Mouse (Mus musculus) B cell, adult 2 months (primary cell): ENCODE data around the gene S1pr4.

ENCODE experiments used
- DNase-seq, 2 experiments: peaks; one replicate each; pipeline ENCODE4 v3.0.0; 2022

S1pr4 gene

GRCm38 (mm10) chr10:81500032-81500431 lies at the start of gene S1pr4:
TSS of gene S1pr4 (minus strand) at chr10:81500132.
- no peak for DNase-seq

GRCm38 (mm10) chr10:81548944-81549343 lies 49.0 kb upstream of the S1pr4 start:
- DNase-seq = no peak

DNA sequence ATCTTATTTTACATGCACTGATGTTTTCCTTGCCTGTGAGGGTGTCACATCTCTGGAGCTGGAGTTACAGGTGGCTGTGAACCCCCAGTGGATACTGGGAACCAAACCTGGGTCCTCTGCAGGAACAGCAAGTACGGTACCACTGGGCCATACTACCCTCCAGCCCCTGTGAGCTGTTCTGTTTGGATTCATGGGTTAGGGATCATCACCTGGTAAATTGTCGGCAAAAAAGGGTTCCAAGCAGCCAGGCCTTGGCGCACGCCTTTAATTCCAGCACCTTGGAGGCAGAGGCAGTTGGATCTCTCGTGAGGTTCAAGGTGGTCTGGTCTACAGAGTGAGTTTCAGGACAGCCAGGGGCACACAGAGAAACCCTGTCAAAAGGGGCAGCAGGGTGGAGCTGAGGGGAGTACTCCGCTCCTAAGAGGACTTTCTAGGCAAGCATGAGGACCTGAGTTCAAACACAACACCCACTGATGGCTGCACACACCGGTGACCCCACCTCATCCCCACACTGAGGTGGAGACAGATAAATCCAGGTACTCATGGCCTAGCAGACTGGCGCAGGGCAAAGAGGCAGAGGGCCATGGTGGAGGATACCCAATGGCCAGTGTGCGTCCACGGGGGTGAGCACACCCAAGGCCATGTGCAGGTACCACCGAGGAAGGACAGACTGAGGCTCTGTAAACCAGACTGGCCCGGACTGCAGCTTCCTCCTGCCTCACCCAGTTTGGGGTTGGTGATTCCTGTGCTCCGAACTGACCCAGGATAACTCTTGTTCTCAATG lies 47.0 kb upstream of the S1pr4 start:
- no peak for DNase-seq

DNA sequence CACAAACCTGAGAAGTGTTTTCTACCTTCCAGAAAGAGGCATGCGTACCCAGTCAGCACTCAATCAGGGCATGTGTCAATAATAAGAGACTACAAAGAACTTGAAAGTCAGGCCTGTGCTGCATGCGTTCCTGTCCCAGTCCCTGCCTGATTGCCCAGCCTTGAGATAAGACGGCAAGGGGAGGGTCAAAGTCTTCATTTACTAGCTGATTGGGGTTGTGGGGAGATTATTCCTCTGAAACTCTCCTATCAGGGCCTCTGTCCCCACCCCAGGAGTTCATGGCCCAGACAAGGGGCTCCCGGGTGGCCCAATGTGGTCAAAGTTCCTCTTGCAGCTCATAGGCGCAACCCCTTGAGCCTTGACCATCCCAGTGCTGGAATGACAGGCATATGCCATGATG lies 46.4 kb upstream of the S1pr4 start:
- no peak for DNase-seq

DNA sequence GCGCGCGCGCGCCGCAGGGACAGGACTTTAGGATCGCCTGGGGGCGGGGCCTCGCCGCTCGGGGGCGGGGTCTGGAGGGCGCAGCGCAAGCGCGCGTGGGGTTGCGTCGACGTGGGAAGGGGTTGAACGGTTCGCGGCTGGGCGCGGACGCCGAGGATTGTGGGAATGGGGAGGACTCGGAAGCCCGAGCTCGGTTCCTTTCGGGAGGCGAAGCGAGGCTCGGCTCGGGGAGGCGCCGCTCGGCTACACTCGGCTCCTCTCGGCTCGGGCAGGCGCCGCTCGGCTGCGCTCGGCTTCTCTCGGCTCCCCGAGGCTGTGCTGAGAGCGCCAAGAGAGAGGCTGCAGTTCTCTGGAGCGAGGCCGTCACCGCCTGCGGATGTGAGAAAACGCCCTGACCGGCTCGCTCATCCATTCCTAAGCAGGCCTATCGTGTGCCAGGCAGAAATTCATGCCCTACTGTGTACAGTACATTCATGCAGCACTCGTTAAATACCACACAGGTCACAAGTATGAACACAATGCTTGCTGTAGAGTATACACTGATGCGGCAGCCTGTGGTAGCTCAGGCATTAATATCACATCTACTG lies 45.3 kb upstream of the S1pr4 start, which contains the start of gene Gna11:
Gene Gna11, minus strand, starts transcription at position 30 of the 587 bp plus-strand sequence.
- DNase-seq = peak; percentile 99

GRCm38 (mm10) chr10:81544296-81545160 lies 44.6 kb upstream of the S1pr4 start:
- no peak for DNase-seq

- DNase-seq = no peak
These were observed 43.7 kb upstream of the S1pr4 start for GRCm38 (mm10) chr10:81543633-81544032.

DNA sequence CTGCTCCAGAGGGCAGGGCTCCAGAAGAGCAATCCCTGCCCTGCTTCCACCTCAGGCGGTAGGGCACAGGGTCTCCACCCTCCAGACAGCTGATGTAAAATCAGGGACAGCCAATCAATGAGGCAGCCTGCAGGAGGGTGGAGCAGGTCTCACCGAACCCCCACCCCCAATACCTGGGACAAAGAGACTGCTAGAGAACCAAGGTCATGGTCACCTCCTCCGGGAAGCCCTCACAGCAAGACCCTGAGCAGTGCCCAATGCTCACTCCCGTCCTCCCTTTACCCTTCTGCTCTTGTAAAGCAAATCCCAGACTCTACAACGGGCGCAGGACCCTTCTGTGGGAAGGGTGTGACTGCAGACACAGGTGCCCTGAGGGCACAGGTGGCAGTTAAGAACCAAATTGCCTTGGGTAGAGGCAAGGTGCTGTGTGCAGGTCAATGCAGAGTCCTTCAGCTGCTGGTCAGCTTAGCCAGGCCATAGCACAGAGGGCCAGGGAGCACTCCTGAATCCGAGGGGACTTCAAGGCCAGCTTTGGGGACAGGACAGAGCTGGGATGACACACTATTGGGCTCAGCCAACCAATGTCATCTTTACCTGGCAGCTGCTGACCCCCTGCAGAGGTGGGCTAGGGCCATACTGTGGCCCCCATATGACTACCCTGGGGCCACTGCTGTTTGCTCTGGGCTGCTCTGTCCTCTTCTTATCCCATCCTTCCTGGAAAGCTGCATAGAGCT lies 43.0 kb upstream of the S1pr4 start:
- no peak for DNase-seq

- no peak for DNase-seq
These were observed 41.9 kb upstream of the S1pr4 start for GRCm38 (mm10) chr10:81541803-81542202.

GRCm38 (mm10) chr10:81541363-81541762 lies 41.4 kb upstream of the S1pr4 start:
- DNase-seq = no peak

GRCm38 (mm10) chr10:81538321-81539048 lies 38.6 kb upstream of the S1pr4 start:
- DNase-seq = no peak

- no peak for DNase-seq
These were observed 37.5 kb upstream of the S1pr4 start for GRCm38 (mm10) chr10:81537429-81537828.

- peak; percentile 46 to 48 for DNase-seq
These were observed 36.8 kb upstream of the S1pr4 start for GRCm38 (mm10) chr10:81536734-81537133.

DNA sequence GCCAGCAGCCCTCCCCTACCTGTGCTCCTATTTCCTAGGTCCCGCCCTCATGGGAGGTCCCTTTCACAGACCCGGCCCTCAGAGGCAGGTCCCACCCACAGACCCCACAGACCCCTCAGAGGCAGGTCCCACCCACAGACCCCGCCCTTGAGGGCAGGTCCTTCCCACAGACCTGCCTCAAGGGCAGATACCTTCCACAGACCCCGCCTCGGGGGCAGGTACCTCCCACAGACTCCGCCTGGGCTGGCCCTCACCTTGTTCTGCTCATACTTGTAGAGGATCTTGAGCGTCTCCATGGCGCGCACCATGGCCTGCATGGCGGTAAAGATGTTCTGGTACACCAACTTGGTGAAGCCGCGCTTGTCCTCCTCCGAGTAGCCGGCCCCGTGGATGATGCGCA lies 34.9 kb upstream of the S1pr4 start:
- DNase-seq = no peak

DNA sequence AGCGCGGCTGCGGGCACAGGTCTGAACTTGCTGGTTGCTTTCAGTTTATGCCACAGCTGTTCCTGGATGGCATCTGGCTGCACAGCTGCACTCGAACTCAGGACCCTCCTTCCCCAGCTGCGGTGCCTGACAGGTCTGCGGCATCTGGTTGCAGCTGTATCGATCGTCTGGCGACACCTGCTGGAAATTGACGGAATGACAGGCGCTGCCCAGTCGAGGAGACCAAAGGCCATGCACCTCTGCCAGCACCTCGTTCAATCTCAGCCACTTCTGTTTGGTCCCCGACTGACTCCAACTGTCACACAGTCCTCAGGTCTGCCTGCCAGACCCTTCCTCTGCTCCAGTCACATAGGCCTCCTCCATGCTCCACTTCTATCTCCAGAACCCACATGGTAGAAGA lies 26.8 kb upstream of the S1pr4 start:
- DNase-seq = peak; percentile 92 to 93

GRCm38 (mm10) chr10:81525017-81525694 lies 25.2 kb upstream of the S1pr4 start:
- no peak for DNase-seq

- DNase-seq = peak in 1 of 2 experiments; percentile 34
These were observed 24.2 kb upstream of the S1pr4 start, which contains the start of gene Gna15 for GRCm38 (mm10) chr10:81524051-81524605. TSS of gene Gna15 (minus strand) at chr10:81524225.

- peak in 1 of 2 experiments; percentile 25 for DNase-seq
These were observed 23.6 kb upstream of the S1pr4 start for GRCm38 (mm10) chr10:81523570-81523969.

DNA sequence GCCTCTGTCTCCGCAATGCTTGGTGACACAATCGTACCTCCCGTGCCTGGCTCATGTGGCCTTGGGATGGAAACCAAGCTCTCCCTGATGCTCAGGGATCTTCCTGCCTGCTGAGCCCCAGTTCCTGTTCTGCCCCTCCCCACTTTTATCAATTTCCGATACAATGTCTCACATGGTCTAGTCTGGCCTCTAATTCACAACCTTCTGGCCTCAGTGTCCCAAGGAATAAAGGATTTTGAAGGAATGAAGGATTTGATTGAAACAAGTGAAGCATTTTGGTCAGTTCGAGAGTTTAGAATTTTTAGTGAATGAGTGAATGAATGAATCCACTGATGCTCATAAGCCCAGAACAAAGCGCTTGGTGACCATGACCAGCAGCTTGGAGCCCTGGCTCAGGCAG lies 23.2 kb upstream of the S1pr4 start:
- no peak for DNase-seq

- DNase-seq = peak in 1 of 2 experiments; percentile 15
These were observed 20.0 kb upstream of the S1pr4 start for GRCm38 (mm10) chr10:81519978-81520365.
